Mouse (Mus musculus) embryo, embryonic 10 days (tissue): ENCODE measurements around the gene Podn.

ENCODE experiments used
- DNase-seq: peaks from one replicate; pipeline ENCODE4 v3.0.0-alpha.2; 2015; ENCODE audit warnings: low spot score

The Podn gene

DNA sequence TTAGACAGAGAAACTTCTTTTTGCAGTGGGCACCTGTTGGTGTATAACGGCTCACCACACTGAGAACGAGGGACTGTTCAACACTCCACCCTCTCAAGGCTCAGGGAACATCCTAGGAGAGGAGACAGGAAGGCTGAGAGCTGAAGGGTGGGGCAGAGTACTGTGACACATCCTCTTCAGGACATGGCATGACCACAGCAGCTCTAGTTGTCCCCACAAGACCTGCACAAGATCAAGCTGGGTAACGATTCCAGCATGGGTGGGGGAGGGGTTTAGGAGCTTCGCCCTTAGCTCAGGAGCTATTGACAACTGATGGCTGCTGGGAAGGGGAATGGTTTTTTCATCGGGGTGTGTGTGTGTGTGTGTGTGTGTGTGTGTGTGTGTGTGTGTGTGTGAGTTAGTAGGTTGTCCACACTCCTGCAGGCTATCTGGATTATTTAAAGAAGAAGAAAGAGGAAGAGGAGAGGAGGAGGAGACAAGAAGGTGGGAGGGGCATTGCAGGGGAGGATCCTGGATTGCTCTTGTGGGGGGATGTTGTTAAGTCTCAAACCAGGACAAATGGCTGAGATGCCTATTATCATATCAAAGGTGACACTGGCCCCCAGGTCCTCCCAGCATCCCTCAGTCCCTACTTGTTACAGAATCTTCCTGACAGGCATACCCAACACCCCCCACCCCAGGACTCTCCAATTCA, 129.7 kb downstream of the Podn start:
- no peak for DNase-seq
